Mouse (Mus musculus) heart, postnatal 25 days (tissue): ENCODE data around the gene Triobp. TPM values are rescaled to one million over a fixed set of nuclear protein-coding genes. Genes with fewer than 3 reads are reported as not detected.

Experiments
- DNase-seq: peaks from one replicate; pipeline ENCODE4 v3.0.0; 2022; ENCODE audit warnings: low spot score
- intact Hi-C: fragments of 180-260 bp; cut with DNase I; formaldehyde crosslinking; loops from one replicate; pipeline ENCODE4 v1.15.1; 2025
- total RNA-seq, 2 experiments: library from RNA; stranded (reverse); gene quantifications; 2 replicates each; pipeline ENCODE4 v1.2.3; 2021

Triobp gene
- total RNA-seq = 10 to 100 TPM; 36.0 to 39.8 TPM

DNA sequence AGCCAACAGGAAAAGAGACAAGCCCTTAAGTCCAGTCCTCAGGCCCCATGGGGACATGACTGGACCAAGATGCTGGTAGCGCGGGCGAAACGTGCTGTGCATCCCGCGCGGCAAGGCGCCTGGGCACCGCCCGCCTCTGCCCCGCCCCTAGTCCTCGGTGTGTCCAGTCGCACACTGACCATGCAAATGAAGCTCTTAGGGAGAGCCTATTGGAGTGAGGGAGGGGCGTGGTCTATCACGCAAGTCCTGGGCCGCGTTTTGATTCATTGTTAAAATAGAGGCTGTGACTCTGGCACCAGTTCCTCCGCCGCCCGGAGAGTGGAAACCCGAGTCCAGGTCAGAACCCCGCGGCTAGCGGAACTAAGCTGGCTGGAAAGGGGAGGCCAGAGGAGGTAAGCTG, at the start of gene Triobp:
TSS of gene Triobp (plus strand) at position 68 of the 400 bp plus-strand sequence.
- peak; percentile 83 for DNase-seq
- intact Hi-C loops = no loop called here

DNA sequence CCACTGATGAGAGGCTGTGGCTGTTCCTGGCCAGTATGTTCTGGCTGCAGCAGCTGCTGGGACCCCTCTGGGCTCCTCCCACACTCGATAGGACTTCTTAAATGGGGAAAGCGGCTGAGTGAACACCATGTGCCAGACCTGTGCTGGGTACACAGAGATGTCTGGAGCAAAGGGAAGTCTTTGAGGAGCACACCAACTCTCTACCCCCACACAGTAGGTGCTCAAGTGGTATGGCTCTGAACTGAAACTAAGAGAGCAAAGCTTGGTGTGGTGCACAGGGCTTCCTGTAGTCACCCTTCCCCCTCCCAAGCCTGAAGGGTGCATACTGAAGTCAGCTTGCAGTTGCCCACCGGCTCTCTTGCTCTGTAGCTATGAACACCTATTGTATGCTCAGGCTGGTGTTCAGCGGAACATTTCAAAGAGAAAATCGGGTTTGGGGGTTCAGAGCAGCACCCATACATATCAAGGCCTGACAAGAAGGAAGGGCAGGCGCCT, 49.0 kb upstream of the Triobp start:
- intact Hi-C loops = no loop called here
- DNase-seq = no peak

GRCm38 (mm10) chr15:78899409-78899739, 48.1 kb upstream of the Triobp start, which contains the start of gene Gm49510:
Gene Gm49510, plus strand, starts transcription at chr15:78899667.
- no peak for DNase-seq
- intact Hi-C loops = no loop called here

GRCm38 (mm10) chr15:78899740-78900584, 47.6 kb upstream of the Triobp start, which contains the start of gene Sh3bp1:
Gene Sh3bp1, plus strand, starts transcription at chr15:78899768.
- intact Hi-C loops = loop anchor here (5.0 kb wide), 1 partner anchor 167 kb away; no protein-coding TSS in a partner anchor

DNA sequence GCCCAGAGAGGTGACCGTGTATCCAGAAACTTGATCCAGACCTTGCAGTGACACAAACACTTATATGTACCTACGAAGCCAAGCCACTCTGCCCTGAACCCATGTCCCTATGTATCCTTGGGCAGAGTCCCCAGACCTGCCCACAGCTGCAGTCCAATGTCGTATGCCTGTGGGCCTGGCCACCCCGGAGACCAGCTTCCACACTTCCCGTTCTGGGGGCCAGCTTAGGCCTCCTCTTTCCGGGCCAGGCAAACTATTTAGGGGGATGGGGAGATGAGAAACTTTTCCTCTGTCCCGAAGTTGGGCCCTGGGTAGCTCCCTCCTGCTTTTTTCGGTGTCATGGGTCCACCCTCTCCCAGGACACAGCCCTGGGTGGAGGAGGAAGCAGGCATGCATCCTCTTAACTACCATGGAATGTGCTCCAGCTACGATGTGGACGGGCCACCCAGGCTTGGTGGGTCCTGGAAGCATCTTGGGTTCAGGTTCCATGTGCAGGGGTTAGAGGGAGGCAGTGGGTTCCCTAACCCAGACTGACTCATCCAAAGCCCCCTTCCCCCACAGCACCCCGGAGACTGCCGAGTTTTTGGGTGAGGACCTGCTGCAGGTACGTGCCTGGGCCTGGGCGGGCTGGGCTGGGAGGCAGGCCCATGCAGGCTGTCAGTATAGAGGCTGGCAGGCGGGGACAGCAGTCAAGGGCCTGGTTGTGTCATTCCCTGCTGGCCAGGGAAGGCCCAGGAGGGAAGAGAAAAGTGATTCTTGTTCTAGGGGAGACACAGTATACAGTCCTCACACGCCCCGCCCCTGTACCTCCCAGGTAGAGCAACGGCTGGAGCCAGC, 46.7 kb upstream of the Triobp start:
- intact Hi-C loops = loop anchor here (5.0 kb wide), 1 partner anchor 166 kb away; no protein-coding TSS in a partner anchor
- no peak for DNase-seq

More at GRCm38 (mm10) chr15:78899740-78900584, 47.6 kb upstream of the Triobp start, which contains the start of gene Sh3bp1:
- peak; percentile 32 for DNase-seq

GRCm38 (mm10) chr15:78901422-78901789, 46.1 kb upstream of the Triobp start:
- intact Hi-C loops = loop anchor here (5.0 kb wide), 1 partner anchor 166 kb away; no protein-coding TSS in a partner anchor
- DNase-seq = no peak

- no peak for DNase-seq
- intact Hi-C loops = loop anchor here (5.0 kb wide), 1 partner anchor 164 kb away; no protein-coding TSS in a partner anchor
Measured at GRCm38 (mm10) chr15:78903243-78903642, 44.3 kb upstream of the Triobp start.

- no peak for DNase-seq
- intact Hi-C loops = no loop called here
Measured at GRCm38 (mm10) chr15:78908399-78908798, 39.1 kb upstream of the Triobp start.

- intact Hi-C loops = no loop called here
- DNase-seq = no peak
Measured at GRCm38 (mm10) chr15:78908982-78909381, 38.5 kb upstream of the Triobp start.

DNA sequence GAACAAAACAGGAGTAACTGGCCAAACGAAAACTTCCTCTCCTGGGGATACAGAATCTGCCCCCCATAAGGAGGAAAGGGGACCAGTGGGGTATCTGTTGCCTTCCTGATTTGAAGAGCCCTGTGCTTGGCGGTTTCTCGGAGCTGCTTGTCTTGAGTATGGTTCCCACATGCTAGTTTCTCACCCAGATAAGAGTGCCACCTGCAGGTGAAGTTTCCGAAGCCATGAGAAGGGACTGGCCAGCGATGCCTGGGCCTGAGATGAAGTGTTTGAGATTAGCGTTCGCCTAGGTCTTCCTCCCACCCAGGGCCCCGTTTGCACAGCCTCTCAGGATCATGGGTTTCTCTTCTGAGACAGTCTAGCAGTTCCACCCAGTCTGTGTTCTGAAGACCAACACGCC, 35.5 kb upstream of the Triobp start:
- intact Hi-C loops = no loop called here

GRCm38 (mm10) chr15:78913632-78914090, 33.9 kb upstream of the Triobp start, which contains the start of gene Pdxp:
Gene Pdxp, plus strand, starts transcription at chr15:78913919.
- intact Hi-C loops = no loop called here
- DNase-seq = peak; percentile 87

More for the DNA sequence above, 35.5 kb upstream of the Triobp start:
- DNase-seq = no peak

GRCm38 (mm10) chr15:78914091-78914822, 33.3 kb upstream of the Triobp start:
- no peak for DNase-seq
- intact Hi-C loops = no loop called here

DNA sequence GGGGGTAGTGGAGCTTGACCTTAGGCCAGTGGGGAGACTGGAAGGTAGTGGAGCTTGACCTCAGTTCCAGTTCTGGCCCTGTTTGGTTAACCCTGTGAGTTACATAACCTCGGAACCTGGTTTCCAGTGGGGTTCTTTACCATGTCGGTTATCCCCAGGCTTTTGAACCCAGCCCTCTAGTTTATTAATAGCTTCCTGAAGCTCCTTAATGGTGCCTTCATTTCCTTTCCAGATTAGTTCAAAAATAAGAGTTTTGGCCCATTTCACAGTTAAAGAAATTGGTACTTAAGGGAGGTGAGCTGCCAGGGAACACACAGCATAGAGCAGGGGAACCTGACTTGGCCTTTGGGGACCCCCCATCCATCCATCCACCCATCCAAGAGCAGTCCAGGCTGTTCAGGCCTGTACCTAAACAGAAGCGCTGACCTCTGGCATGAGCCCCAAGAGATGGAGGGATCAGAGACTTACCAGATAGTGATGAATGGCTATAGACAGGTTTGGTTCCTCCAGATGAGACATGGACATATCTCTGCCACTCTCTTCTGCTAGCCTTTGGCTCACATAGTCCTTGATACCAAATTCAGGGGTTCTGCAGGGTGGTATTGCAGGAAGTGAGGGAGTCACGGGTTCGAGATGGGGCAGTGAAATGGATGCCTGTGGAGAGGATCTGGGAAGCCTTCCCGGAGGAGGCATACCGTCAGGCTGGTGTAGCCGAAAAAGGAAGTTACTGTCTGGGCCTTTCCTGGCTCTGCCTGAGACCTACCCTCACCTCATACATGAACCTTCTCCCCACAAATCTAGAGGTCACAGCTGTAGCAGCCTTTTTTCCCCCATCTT, 32.5 kb upstream of the Triobp start:
- intact Hi-C loops = loop anchor here (1.0 kb wide), 2 partner anchors 16 to 28 kb away; no protein-coding TSS in a partner anchor

GRCm38 (mm10) chr15:78915660-78916017, 31.9 kb upstream of the Triobp start:
- intact Hi-C loops = loop anchor here (1.0 kb wide), 3 partner anchors 16 to 48 kb away; no protein-coding TSS in a partner anchor
- DNase-seq = peak; percentile 58

More for the DNA sequence above, 32.5 kb upstream of the Triobp start:
- DNase-seq = no peak

GRCm38 (mm10) chr15:78916052-78916826, 31.3 kb upstream of the Triobp start:
- DNase-seq = no peak
- intact Hi-C loops = loop anchor here (1.0 kb wide), 1 partner anchor 47 kb away; no protein-coding TSS in a partner anchor

DNA sequence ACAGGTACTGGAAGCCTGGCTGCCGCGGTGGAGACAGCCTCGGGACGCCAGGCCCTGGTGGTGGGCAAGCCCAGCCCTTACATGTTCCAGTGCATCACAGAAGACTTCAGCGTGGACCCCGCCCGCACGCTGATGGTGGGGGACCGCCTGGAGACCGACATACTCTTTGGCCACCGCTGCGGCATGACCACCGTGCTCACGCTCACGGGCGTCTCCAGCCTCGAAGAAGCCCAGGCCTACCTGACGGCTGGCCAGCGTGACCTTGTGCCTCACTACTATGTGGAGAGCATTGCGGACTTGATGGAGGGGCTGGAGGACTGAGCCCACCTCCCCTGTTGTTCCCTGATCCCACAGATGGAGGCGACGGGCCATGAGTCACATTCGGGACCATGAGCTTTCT, 29.4 kb upstream of the Triobp start:
- DNase-seq = no peak
- intact Hi-C loops = no loop called here

DNA sequence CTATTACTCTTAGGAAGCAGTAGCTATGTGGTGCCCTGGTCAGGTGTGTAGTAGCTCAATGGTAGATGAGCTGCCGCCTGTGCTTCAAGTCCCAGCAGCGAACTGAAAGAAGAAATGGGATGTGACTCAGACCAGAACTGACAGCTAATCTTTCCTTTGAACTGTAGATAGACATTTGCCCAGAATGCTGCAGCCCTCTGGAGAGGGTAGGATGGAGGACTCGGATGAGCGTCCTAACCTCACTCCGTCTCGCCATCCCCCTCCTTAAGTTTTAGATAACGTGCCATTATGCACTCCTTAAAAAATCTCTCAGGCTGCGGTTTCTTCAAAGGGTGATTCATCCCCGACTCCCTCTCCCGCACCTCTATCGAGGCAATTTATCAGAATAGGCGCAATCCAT, 27.6 kb upstream of the Triobp start:
- intact Hi-C loops = no loop called here
- DNase-seq = no peak

- DNase-seq = no peak
- intact Hi-C loops = no loop called here
Measured at GRCm38 (mm10) chr15:78922700-78923099, 24.8 kb upstream of the Triobp start.
